Mouse (Mus musculus): ENCODE results near the gene Cmas. TPM values are rescaled to one million over a fixed set of nuclear protein-coding genes. Genes with fewer than 3 reads are reported as not detected.

Gene Cmas
- polyA plus RNA-seq, 1 experiment from 2014 or later = 181 TPM

GRCm38 (mm10) chr6:142759633-142760032, 3.1 kb downstream of the Cmas start:
- no peak overlapping the region for H3K27ac ChIP-seq (ENCODE audit: low read depth, low read length)
- H3K4me1 ChIP-seq (ENCODE audit: control insufficient read depth, insufficient read depth, low read length) = peaks cover 16% of the 10 kb centered on the region
- ATAC-seq (ENCODE audit: low read depth) = no peak
- peaks cover 4% of the 10 kb centered on the region; the same call in 1 of the 2 replicates for H3K36me3 ChIP-seq (ENCODE audit: control insufficient read depth, insufficient read depth, low read length)
- no peak overlapping the region for H3K4me3 ChIP-seq (ENCODE audit: low read depth, low read length)
- H3K9ac ChIP-seq (replicated peaks; ENCODE audit: low read depth, low read length) = no peak overlapping the region
- no peaks in the 10 kb centered on the region for H3K27me3 ChIP-seq (ENCODE audit: control insufficient read depth, insufficient read depth, low read length)
- no peak overlapping the region for H3K4me2 ChIP-seq (ENCODE audit: low read depth, low read length)
- no peaks in the 10 kb centered on the region for H3K9me3 ChIP-seq (ENCODE audit: control insufficient read depth, low read length)
- 92% methylated on average over 2 of the region's 2 CpGs for WGBS

DNA sequence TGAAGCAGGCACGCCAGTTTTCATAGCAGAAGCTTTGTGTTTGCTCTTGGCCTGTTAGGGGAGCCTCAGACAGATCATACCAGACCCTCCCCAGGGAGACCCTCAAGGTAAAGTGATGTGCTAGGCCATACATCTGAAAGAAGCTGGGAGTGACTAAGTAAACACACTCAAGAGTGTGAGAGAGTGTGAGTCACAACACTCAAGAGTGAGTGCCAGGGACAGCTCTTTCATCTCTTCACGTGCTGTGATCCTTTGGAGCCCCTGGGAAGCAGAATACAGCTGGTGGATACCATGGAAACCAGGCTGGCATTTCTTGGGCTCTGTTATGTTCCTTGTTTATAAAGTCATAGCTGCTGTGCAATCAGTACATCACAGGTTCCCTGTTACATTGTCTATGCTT, 8.4 kb downstream of the Cmas start:
- H3K36me3 ChIP-seq (ENCODE audit: control insufficient read depth, insufficient read depth, low read length) = peaks cover 38% of the 10 kb centered on the region

DNA sequence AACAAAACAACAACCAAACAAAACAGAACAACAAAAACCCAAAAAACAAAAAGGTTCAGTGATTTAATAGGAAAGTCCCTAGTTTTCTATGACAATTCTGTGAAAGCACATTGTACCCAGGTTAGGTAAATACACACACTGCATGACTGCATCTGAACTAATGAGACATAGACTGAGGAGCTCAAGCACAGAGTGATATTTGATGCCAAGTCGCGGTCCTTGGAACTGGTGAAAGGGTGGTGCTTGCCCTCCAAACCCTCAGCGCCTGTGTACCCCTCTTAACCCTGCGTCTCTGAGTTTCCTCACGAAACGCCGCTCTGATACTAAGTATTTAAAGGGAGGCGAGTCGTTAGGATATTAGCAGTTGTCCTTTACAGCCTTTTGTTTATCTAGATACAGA, 10.8 kb downstream of the Cmas start:
- Histone ChIP-seq H3K27me3 (ENCODE audit: control insufficient read depth, insufficient read depth, low read length) (no peaks in the 10 kb centered on the region), H3K4me3 (ENCODE audit: low read depth, low read length) (no peak overlapping the region), H3K4me1 (ENCODE audit: control insufficient read depth, insufficient read depth, low read length) (no peaks in the 10 kb centered on the region), H3K4me2 (ENCODE audit: low read depth, low read length) (no peak overlapping the region), H3K36me3 (ENCODE audit: control insufficient read depth, insufficient read depth, low read length) (peaks cover 55% of the 10 kb centered on the region), H3K9me3 (ENCODE audit: control insufficient read depth, low read length) (no peaks in the 10 kb centered on the region), H3K9ac (replicated peaks; ENCODE audit: low read depth, low read length) (no peak overlapping the region), H3K27ac (ENCODE audit: low read depth, low read length) (no peak overlapping the region)
- no peak for ATAC-seq (ENCODE audit: low read depth)
- WGBS = 89% methylated on average over 9 of the region's 9 CpGs

More for the DNA sequence above, 8.4 kb downstream of the Cmas start:
- Histone ChIP-seq H3K9ac (replicated peaks; ENCODE audit: low read depth, low read length) (no peak overlapping the region), H3K9me3 (ENCODE audit: control insufficient read depth, low read length) (no peaks in the 10 kb centered on the region), H3K4me3 (ENCODE audit: low read depth, low read length) (no peak overlapping the region), H3K4me2 (ENCODE audit: low read depth, low read length) (no peak overlapping the region), H3K27ac (ENCODE audit: low read depth, low read length) (no peak overlapping the region), H3K27me3 (ENCODE audit: control insufficient read depth, insufficient read depth, low read length) (no peaks in the 10 kb centered on the region), H3K4me1 (ENCODE audit: control insufficient read depth, insufficient read depth, low read length) (no peaks in the 10 kb centered on the region)
- 65% methylated on average over 2 of the region's 2 CpGs for WGBS
- ATAC-seq (ENCODE audit: low read depth) = peak; percentile 35; the same call in 1 of the 2 replicates

GRCm38 (mm10) chr6:142769896-142770295, 13.4 kb downstream of the Cmas start:
- no peak overlapping the region for H3K4me2 ChIP-seq (ENCODE audit: low read depth, low read length)
- WGBS = 92% methylated on average over 3 of the region's 3 CpGs

DNA sequence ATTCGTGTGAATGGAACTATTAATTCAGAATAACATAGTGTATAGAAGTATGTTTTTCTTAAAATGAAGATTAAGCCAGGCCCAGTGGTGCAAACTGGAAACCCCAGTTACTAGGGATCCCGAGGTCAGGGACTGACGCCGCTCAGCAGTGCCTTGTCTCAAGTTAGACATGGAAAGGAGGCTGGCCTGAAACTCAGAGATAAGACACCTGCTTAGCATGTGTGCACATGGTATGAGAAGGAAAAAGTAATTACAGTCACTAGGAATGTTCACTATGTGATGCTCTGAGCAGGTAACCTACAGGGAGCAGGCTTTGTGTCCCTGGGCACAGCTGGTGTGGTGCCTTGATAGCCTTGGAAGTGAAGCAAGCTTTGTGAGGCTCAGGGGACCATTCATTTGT, 15.2 kb downstream of the Cmas start:
- WGBS = 97% methylated on average over 4 of the region's 4 CpGs
- H3K27ac ChIP-seq (ENCODE audit: low read depth, low read length) = no peak overlapping the region
- H3K36me3 ChIP-seq (ENCODE audit: control insufficient read depth, insufficient read depth, low read length) = peaks cover 60% of the 10 kb centered on the region
- ATAC-seq (ENCODE audit: low read depth) = no peak
- no peak overlapping the region for H3K4me3 ChIP-seq (ENCODE audit: low read depth, low read length)
- H3K9ac ChIP-seq (replicated peaks; ENCODE audit: low read depth, low read length) = no peak overlapping the region
- H3K9me3 ChIP-seq (ENCODE audit: control insufficient read depth, low read length) = no peaks in the 10 kb centered on the region
- no peak overlapping the region for H3K4me2 ChIP-seq (ENCODE audit: low read depth, low read length)
- H3K27me3 ChIP-seq (ENCODE audit: control insufficient read depth, insufficient read depth, low read length) = no peaks in the 10 kb centered on the region
- H3K4me1 ChIP-seq (ENCODE audit: control insufficient read depth, insufficient read depth, low read length) = no peaks in the 10 kb centered on the region

More at GRCm38 (mm10) chr6:142769896-142770295, 13.4 kb downstream of the Cmas start:
- H3K36me3 ChIP-seq (ENCODE audit: control insufficient read depth, insufficient read depth, low read length) = peaks cover 73% of the 10 kb centered on the region
- no peaks in the 10 kb centered on the region for H3K9me3 ChIP-seq (ENCODE audit: control insufficient read depth, low read length)
- H3K4me3 ChIP-seq (ENCODE audit: low read depth, low read length) = no peak overlapping the region
- no peaks in the 10 kb centered on the region for H3K4me1 ChIP-seq (ENCODE audit: control insufficient read depth, insufficient read depth, low read length)
- no peak overlapping the region for H3K9ac ChIP-seq (replicated peaks; ENCODE audit: low read depth, low read length)
- ATAC-seq (ENCODE audit: low read depth) = no peak
- H3K27ac ChIP-seq (ENCODE audit: low read depth, low read length) = no peak overlapping the region
- no peaks in the 10 kb centered on the region for H3K27me3 ChIP-seq (ENCODE audit: control insufficient read depth, insufficient read depth, low read length)

DNA sequence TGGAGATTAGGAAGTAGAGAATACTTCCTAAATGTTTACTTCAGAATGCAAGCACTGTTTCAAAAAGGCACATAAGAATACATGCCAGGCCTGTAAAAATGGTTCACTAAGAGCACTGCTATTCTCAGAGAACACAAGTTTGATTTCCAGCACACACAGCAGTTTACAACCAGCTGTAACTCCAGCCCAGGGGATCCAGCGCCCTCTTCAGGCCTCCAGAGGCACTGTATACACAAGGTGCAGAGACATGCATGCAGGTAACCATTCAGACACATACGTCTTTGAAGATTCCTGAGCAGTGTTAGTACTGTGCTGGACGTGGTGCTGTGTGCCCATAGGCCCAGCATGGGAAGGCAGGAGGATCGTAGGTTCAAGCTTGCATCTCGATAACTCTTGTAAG, 17.1 kb downstream of the Cmas start:
- Histone ChIP-seq H3K4me2 (ENCODE audit: low read depth, low read length) (no peak overlapping the region), H3K27ac (ENCODE audit: low read depth, low read length) (no peak overlapping the region), H3K4me3 (ENCODE audit: low read depth, low read length) (no peak overlapping the region), H3K9me3 (ENCODE audit: control insufficient read depth, low read length) (no peaks in the 10 kb centered on the region), H3K4me1 (ENCODE audit: control insufficient read depth, insufficient read depth, low read length) (no peaks in the 10 kb centered on the region), H3K9ac (replicated peaks; ENCODE audit: low read depth, low read length) (no peak overlapping the region), H3K36me3 (ENCODE audit: control insufficient read depth, insufficient read depth, low read length) (peaks cover 46% of the 10 kb centered on the region), H3K27me3 (ENCODE audit: control insufficient read depth, insufficient read depth, low read length) (no peaks in the 10 kb centered on the region)
- 90% methylated on average over 5 of the region's 5 CpGs for WGBS
- no peak for ATAC-seq (ENCODE audit: low read depth)

- Histone ChIP-seq H3K9me3 (ENCODE audit: control insufficient read depth, low read length) (no peaks in the 10 kb centered on the region), H3K4me1 (ENCODE audit: control insufficient read depth, insufficient read depth, low read length) (no peaks in the 10 kb centered on the region), H3K4me3 (ENCODE audit: low read depth, low read length) (no peak overlapping the region), H3K27me3 (ENCODE audit: control insufficient read depth, insufficient read depth, low read length) (no peaks in the 10 kb centered on the region), H3K4me2 (ENCODE audit: low read depth, low read length) (no peak overlapping the region), H3K27ac (ENCODE audit: low read depth, low read length) (no peak overlapping the region), H3K9ac (replicated peaks; ENCODE audit: low read depth, low read length) (no peak overlapping the region), H3K36me3 (ENCODE audit: control insufficient read depth, insufficient read depth, low read length) (peaks cover 24% of the 10 kb centered on the region)
- WGBS = 89% methylated on average over 4 of the region's 4 CpGs
- ATAC-seq (ENCODE audit: low read depth) = no peak
Observed at GRCm38 (mm10) chr6:142776935-142777334, 20.4 kb downstream of the Cmas start.

DNA sequence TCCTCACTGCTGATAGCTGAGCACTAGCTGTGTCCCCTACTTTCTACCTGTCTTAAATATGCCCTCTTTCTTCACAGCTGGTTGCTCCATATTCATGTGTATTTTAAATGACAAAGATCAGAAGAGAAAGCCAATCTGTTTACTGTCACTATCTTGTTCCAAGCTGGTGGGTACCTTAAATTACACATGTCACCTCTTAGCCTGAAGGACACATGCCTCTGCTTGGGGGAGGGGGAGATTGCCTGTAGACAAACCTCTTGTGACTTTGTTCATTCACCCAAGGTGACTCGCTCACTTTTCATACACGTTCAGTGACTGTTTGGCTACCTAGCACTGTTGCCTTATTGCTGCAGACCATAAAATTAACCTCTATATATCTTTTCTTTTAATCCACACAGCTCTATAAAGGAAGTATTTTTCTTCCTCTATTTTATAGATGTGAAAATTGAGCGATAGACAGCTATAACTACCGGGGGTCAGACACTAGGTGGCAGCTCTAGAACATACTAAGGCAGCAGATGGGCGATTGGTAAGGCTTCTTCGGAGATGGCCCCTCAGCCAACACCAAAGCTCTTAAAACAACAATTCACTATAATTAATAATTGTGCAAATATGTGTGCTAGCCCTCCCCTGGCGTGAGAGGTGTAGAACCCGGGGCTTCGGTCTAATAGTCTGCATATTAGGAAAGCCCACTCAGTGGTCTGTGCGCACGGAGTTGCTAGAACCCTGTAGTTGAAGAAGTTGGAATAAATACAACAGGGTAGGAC, 22.7 kb downstream of the Cmas start:
- H3K36me3 ChIP-seq (ENCODE audit: control insufficient read depth, insufficient read depth, low read length) = peaks cover 3% of the 10 kb centered on the region
- H3K4me2 ChIP-seq (ENCODE audit: low read depth, low read length) = no peak overlapping the region
- H3K4me1 ChIP-seq (ENCODE audit: control insufficient read depth, insufficient read depth, low read length) = no peaks in the 10 kb centered on the region
- no peaks in the 10 kb centered on the region for H3K9me3 ChIP-seq (ENCODE audit: control insufficient read depth, low read length)
- 51% methylated on average over 11 of the region's 11 CpGs for WGBS
- H3K4me3 ChIP-seq (ENCODE audit: low read depth, low read length) = no peak overlapping the region
- peak; percentile 66 for ATAC-seq (ENCODE audit: low read depth)
- H3K9ac ChIP-seq (replicated peaks; ENCODE audit: low read depth, low read length) = no peak overlapping the region
- no peak overlapping the region for H3K27ac ChIP-seq (ENCODE audit: low read depth, low read length)
- H3K27me3 ChIP-seq (ENCODE audit: control insufficient read depth, insufficient read depth, low read length) = no peaks in the 10 kb centered on the region

DNA sequence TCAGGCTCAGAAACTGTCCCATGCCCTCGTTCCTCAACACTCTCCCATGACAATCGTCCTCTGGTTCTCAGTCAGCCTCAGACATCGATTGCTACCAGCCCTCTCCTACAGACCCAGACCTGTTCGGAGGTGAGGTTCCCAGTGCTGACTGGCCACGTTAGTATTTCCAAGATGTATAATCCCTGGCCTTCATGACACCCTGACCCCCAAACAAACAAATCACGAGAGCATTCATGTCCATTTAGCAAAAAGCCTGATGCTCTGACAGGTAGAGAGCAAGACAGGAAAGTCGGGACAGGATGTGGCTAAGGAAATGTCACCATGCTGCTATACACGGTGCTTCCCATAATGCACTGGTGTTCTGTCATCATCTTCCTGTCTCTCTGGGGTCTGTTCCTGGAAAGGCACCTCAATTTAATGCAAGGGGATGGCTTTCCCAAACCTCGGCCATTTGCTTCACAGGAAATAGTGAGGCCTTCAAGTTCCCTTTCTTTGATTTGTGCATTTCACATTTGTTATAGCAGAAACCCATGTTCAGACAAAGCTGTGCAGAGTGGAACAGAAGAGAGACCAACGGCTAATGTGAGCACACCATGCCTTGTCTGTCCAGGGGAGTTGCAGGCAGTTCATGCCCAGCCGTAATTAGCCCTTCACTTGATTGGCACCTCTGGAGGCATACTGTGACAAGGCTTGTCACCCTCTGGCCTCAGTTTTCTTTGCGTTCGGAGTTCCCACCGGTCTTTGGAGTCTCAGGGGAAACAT, 23.5 kb downstream of the Cmas start:
- H3K4me2 ChIP-seq (ENCODE audit: low read depth, low read length) = no peak overlapping the region
- H3K9ac ChIP-seq (replicated peaks; ENCODE audit: low read depth, low read length) = no peak overlapping the region
- H3K4me1 ChIP-seq (ENCODE audit: control insufficient read depth, insufficient read depth, low read length) = no peaks in the 10 kb centered on the region
- ATAC-seq (ENCODE audit: low read depth) = no peak
- H3K27me3 ChIP-seq (ENCODE audit: control insufficient read depth, insufficient read depth, low read length) = no peaks in the 10 kb centered on the region
- WGBS = 62% methylated on average over 14 of the region's 14 CpGs
- H3K9me3 ChIP-seq (ENCODE audit: control insufficient read depth, low read length) = no peaks in the 10 kb centered on the region
- no peak overlapping the region for H3K4me3 ChIP-seq (ENCODE audit: low read depth, low read length)
- H3K36me3 ChIP-seq (ENCODE audit: control insufficient read depth, insufficient read depth, low read length) = no peaks in the 10 kb centered on the region
- H3K27ac ChIP-seq (ENCODE audit: low read depth, low read length) = no peak overlapping the region

Data from neural tube, embryonic 14.5 days (tissue).